In genomic region chr5:135524660-135525560, GRCm38 (mm10) we compare ENCODE assay signal across 13 mouse cellular contexts. TPM values are rescaled to one million over a fixed set of nuclear protein-coding genes. Genes with fewer than 3 reads are reported as not detected.
DNase-seq lines count a peak whose midpoint lies in the region.
"Had no signal": no experiment of that assay in that cellular context is flagged by ENCODE, and none has a peak within 500 bp of the region (broad histone marks: within the 10 kb centered on the region; RNA-seq: fewer than 3 reads in every experiment).

No protein-coding gene starts in this region.

- peak; percentile 58 for DNase-seq in gastrocnemius, adult 18-20 months (ENCODE audit: low spot score)
- no peak for DNase-seq in gastrocnemius, postnatal 4 days (ENCODE audit: low spot score in 2 of 2)
- DNase-seq in heart, adult 8-10 months (ENCODE audit: low spot score), result peak; percentile 62
- DNase-seq in kidney, postnatal 14 days, result peak; percentile 41
- no peak for DNase-seq in spleen, adult 18-20 months
- DNase-seq in right cerebral cortex, postnatal 10 days (ENCODE audit: low spot score in 2 of 2), result no peak
- no peak for DNase-seq in embryo, embryonic 11 days
- DNase-seq: adrenal gland, adult 2 months; layer of hippocampus, adult 9-11 months had no signal

- H3K4me3 ChIP-seq in brown adipose tissue, adult 24 weeks (ENCODE audit: insufficient read depth, low read depth, low read length), result no peak overlapping the region
- H3K4me3 ChIP-seq: erythroblast, embryonic 14.5 days; midbrain, embryonic 10.5 days had no signal

- H3K4me1 ChIP-seq in brown adipose tissue, adult 24 weeks (ENCODE audit: control insufficient read depth, insufficient read depth, insufficient read length, low read length), result peaks cover 14% of the 10 kb centered on the region

- H3K27ac ChIP-seq in brown adipose tissue, adult 24 weeks (replicated peaks; ENCODE audit: low read depth, low read length), result peak overlapping the region; percentile 67
- H3K27ac ChIP-seq: midbrain, embryonic 10.5 days had no signal

RNA-seq across cellular contexts. Expression of gene Hip1, which starts 20.0 kb away (rescaled TPM):
- total RNA-seq in gastrocnemius, adult 18-20 months (2021), result 10 to 100 TPM; 17.3 TPM
- total RNA-seq in gastrocnemius, postnatal 4 days (2021), result 100 to 1,000 TPM; 125 to 128 TPM
- polyA plus RNA-seq in brown adipose tissue, adult 24 weeks (2012; ENCODE audit: insufficient read depth, insufficient read length, missing spikeins), result 7.9 and 8.6 TPM in 2 replicates
- 10 to 100 TPM; 24.6 to 30.4 (median 27.9) TPM for total RNA-seq in heart, adult 8-10 months (2022)
- polyA plus RNA-seq: erythroblast, embryonic 14.5 days had no signal

RNA-seq across cellular contexts. Expression of gene Ccl26, which starts 38.5 kb away (rescaled TPM):
- total RNA-seq in gastrocnemius, adult 18-20 months (2021), result not detected
- total RNA-seq in gastrocnemius, postnatal 4 days (2021), result not detected
- polyA plus RNA-seq in brown adipose tissue, adult 24 weeks (2012; ENCODE audit: insufficient read depth, insufficient read length, missing spikeins), result not detected in 2 replicates
- total RNA-seq in heart, adult 8-10 months (2022), result not detected
- total RNA-seq: adrenal gland, adult 2 months had no signal
- polyA plus RNA-seq: adrenal gland, adult 2 months; erythroblast, embryonic 14.5 days; midbrain, embryonic 10.5 days; stomach, embryonic 14.5 days had no signal

RNA-seq across cellular contexts. Expression of gene Ccl24, which starts 47.9 kb away (rescaled TPM):
- 1 to 10 TPM in 1 of 2 experiments, under 1 TPM in 1; 0.32 to 1.4 TPM for total RNA-seq in gastrocnemius, adult 18-20 months (2021)
- 1 to 10 TPM; 3.8 to 5.2 TPM for total RNA-seq in gastrocnemius, postnatal 4 days (2021)
- polyA plus RNA-seq in brown adipose tissue, adult 24 weeks (2012; ENCODE audit: insufficient read depth, insufficient read length, missing spikeins), result 4.9 and 13.4 TPM in 2 replicates
- 1 to 10 TPM; 1.1 to 2.6 (median 1.9) TPM for total RNA-seq in heart, adult 8-10 months (2022)

Comparison
In these comparisons a context has a peak if more than half of its experiments do, and no peak if none do; other contexts are left out.
1. DNase-seq: peak in gastrocnemius, adult 18-20 months (single experiment), heart, adult 8-10 months (single experiment) and kidney, postnatal 14 days (single experiment); none in gastrocnemius, postnatal 4 days (0 of 2), spleen, adult 18-20 months (0 of 2), right cerebral cortex, postnatal 10 days (0 of 2) and embryo, embryonic 11 days (single experiment).
2. RNA of gene Hip1, which starts 20.0 kb away (total RNA-seq): 125 to 128 TPM in gastrocnemius, postnatal 4 days; 24.6 to 30.4 TPM in heart, adult 8-10 months and 17.3 TPM in gastrocnemius, adult 18-20 months; every median in the first group is over 4 times any median in the second.